Mouse (Mus musculus) hindbrain, embryonic 16.5 days (tissue): Measurements from ENCODE around the gene Nat8f1. TPM values are rescaled to one million over a fixed set of nuclear protein-coding genes. Genes with fewer than 3 reads are reported as not detected.
"Not testable (repeated sequence)": the region's sequence is repeated elsewhere in the genome, so short reads cannot be mapped to it uniquely, and the experiment has no call there.

Experiments used
- ATAC-seq: fragments of 200-750 bp; cut with Nextera tagmentation; 2 replicates; pipeline ENCODE4 v1.8.0; 2017; ENCODE audit warnings: moderate TSS enrichment, moderate library complexity
- H3K27ac ChIP-seq: fragments of 300-500 bp; sonication (generic); 2 replicates; pipeline ENCODE4 v1.5.1; 2014; ENCODE audit warnings: low read depth, mild to moderate bottlenecking, control low read depth, low read length, moderate library complexity
- H3K27me3 ChIP-seq: fragments of 300-500 bp; sonication (generic); replicated peaks from 2 replicates; pipeline ENCODE4 v1.6.1; 2014; ENCODE audit warnings: low read length; ENCODE audit not compliant: control insufficient read depth, insufficient read depth
- H3K36me3 ChIP-seq: fragments of 300-500 bp; sonication (generic); 2 replicates; pipeline ENCODE4 v1.6.1; 2014; ENCODE audit warnings: mild to moderate bottlenecking, low read length, moderate library complexity, mixed read lengths; ENCODE audit not compliant: control insufficient read depth, insufficient read depth
- H3K4me1 ChIP-seq: fragments of 300-500 bp; sonication (generic); 2 replicates; pipeline ENCODE4 v1.6.1; 2014; ENCODE audit warnings: low read depth, low read length; ENCODE audit not compliant: control insufficient read depth, insufficient read depth
- H3K4me2 ChIP-seq: fragments of 300-500 bp; sonication (generic); 2 replicates; pipeline ENCODE4 v1.6.1; 2014; ENCODE audit warnings: mild to moderate bottlenecking, low read length, control low read depth, moderate library complexity
- H3K4me3 ChIP-seq: fragments of 300-500 bp; sonication (generic); 2 replicates; pipeline ENCODE4 v1.5.1; 2014; ENCODE audit warnings: mild to moderate bottlenecking, low read length, control low read depth, moderate library complexity
- H3K9ac ChIP-seq: fragments of 300-500 bp; sonication (generic); 2 replicates; pipeline ENCODE4 v1.6.1; 2014; ENCODE audit warnings: low read depth, mild to moderate bottlenecking, control low read depth, low read length, moderate library complexity
- H3K9me3 ChIP-seq: fragments of 300-500 bp; sonication (generic); 2 replicates; pipeline ENCODE4 v1.6.1; 2014; ENCODE audit warnings: mild to moderate bottlenecking, low read length, moderate library complexity; ENCODE audit not compliant: control insufficient read depth
- WGBS: fragments of 180-500 bp; shearing (Covaris S2); extraction: QIAGEN DNeasy Blood & Tissue Kit; methylation state at CpG from one replicate; pipeline ENCODE4 v1.1.7; 2014; 5-methylcytosine and 5-hydroxymethylcytosine counted together
- polyA plus RNA-seq: library from polyadenylated mRNA; unstranded; fragments of >200 nt; fragmentation: Nextera tagmentation; extraction: Ambion mirVana; gene quantifications from 2 replicates; pipeline ENCODE4 v1.2.1, GENCODE M21; 2015

Nat8f1 gene
- 20.1 and 20.4 TPM in 2 replicates for polyA plus RNA-seq

DNA sequence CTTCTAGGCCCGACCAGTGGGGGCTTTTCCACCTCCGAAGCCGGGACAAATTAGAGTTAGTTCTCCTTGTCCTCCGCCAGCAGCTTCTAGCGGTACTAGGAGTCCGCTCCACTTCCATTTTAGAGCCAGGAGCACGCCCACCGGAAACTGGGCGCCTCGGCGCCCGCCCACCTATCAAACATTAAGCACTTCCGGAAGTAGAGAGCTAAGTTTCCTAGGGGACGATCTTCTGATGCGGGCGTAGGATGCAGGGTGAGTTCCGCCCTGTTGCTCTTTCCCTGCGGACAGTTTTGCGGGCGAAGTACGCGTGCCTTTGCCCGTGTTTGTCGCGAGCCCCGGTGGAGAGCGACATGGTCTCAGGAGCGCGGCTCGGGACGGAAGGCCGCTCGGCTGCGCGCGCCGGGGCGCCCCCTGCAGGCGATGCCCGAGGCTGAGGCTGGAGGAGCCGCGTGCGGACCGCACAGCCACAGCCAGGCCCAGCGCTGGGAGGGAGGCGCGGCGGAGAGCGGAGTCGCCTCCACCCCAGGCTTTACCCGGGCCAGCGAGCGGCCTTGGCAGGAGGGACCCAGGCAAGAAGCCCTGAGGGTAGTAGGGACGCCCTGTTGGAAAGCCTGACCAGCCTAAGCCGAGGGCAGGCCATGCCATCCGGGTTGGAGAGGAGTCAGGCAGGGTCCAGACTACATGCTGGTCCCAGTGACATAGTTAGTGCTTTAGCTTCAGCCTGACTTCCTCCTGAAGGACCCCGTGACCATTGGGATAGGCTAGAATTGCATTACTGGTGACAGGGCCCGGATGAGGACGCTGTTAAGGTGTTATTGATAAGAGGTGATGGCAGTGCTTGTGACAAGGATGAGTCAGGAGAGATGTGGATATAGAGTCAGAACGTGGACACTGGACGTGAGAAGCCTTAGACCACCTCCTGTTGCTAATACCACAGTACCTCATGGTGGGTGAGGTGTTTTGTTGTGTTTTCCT lies at the start of gene Nat8f1:
Gene Nat8f1, minus strand, starts transcription at position 149 of the 975 bp plus-strand sequence.
- not testable (repeated sequence) for H3K36me3 ChIP-seq, H3K27me3 ChIP-seq, H3K9me3 ChIP-seq
- peak; percentile 97 for ATAC-seq
- Histone ChIP-seq H3K4me2 (peak within 1 kb of the TSS; percentile 93), H3K9ac (peak within 1 kb of the TSS; percentile 79), H3K27ac (peak within 1 kb of the TSS; percentile 89), H3K4me1 (peaks cover 12% of the 10 kb centered on the region), H3K4me3 (peak within 1 kb of the TSS; percentile 72)
- WGBS, result under 1% methylated on average over 56 of the region's 61 CpGs

DNA sequence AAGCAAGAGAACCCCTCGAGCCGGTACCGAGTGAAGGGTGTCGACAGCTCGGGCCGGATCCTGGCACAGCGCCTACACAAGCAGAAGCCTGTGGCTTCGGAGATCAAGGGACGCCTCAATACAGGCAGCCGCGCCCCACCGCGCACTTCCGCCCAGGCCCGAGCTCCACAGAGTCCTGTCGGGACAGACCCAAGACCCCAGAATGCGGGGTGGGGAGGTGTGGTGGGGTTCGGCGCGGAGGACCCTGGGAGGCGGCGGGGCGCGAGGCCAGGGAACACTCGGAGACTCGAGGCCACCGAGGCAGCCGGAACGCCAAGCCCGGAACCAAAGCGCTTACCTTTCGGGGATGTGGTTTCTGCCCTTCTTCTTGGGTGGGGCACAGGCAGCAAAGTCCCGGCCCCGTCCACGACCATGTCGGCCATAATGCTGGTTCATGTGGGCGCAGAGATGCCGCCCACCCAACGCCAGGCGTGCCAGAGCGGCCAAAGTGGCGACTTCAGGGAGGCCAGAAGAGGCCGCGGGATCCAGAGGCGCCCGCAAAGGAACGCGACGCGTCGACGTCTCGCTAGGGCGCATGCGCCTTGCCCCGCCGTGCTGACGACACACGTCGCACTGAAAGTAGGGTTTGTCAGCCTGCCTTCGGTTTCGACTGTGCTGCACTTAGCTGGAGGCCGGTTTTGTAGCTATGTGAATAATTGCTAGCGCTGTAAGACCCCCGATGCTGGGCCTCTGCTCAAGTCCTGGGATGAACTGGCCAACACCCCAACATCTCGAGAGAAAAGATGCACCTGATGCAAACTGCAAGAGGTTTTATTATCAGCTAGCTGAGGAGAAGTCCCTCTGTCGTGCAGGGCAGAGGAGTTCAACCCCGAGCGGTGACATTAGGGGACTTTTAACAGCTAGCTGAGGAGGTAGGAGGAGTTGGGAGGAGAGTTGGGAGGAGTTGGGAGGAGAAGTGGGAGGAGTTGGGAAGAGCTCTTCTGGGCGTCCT lies 45.9 kb upstream of the Nat8f1 start, which contains the start of gene Dusp11:
Gene Dusp11, minus strand, starts transcription at position 567 of the 991 bp plus-strand sequence.
- Histone ChIP-seq H3K27ac (peak within 1 kb of the TSS; percentile 94), H3K27me3 (no peaks in the 10 kb centered on the region), H3K9ac (peak within 1 kb of the TSS; percentile 89), H3K9me3 (no peaks in the 10 kb centered on the region), H3K36me3 (peaks cover 3% of the 10 kb centered on the region; the same call in 1 of the 2 replicates), H3K4me1 (peaks cover 6% of the 10 kb centered on the region), H3K4me3 (peak within 1 kb of the TSS; percentile 82), H3K4me2 (peak within 1 kb of the TSS; percentile 67)
- WGBS, result under 1% methylated on average over 52 of the region's 70 CpGs
- ATAC-seq, result peak; percentile 99

GRCm38 (mm10) chr6:85957581-85957980 lies 42.1 kb upstream of the Nat8f1 start:
- 90% methylated on average over 3 of the region's 3 CpGs for WGBS
- Histone ChIP-seq H3K36me3 (peaks cover 18% of the 10 kb centered on the region), H3K9me3 (no peaks in the 10 kb centered on the region), H3K4me3 (no peak overlapping the region), H3K27ac (no peak overlapping the region), H3K27me3 (no peaks in the 10 kb centered on the region), H3K4me1 (peaks cover 6% of the 10 kb centered on the region), H3K9ac (no peak overlapping the region), H3K4me2 (no peak overlapping the region)
- ATAC-seq, result no peak

GRCm38 (mm10) chr6:85948549-85948948 lies 33.1 kb upstream of the Nat8f1 start:
- Histone ChIP-seq H3K9me3 (no peaks in the 10 kb centered on the region), H3K9ac (no peak overlapping the region), H3K27me3 (no peaks in the 10 kb centered on the region), H3K36me3 (peaks cover 70% of the 10 kb centered on the region), H3K27ac (no peak overlapping the region), H3K4me2 (no peak overlapping the region), H3K4me1 (no peaks in the 10 kb centered on the region), H3K4me3 (no peak overlapping the region)
- ATAC-seq, result no peak
- 79% methylated on average over 6 of the region's 6 CpGs for WGBS

GRCm38 (mm10) chr6:85942469-85942868 lies 27.0 kb upstream of the Nat8f1 start:
- 99% methylated on average over 3 of the region's 3 CpGs for WGBS
- peaks cover 38% of the 10 kb centered on the region for H3K36me3 ChIP-seq
- no peak overlapping the region for H3K4me3 ChIP-seq
- H3K9ac ChIP-seq, result no peak overlapping the region
- no peak overlapping the region for H3K27ac ChIP-seq
- H3K9me3 ChIP-seq, result no peaks in the 10 kb centered on the region
- H3K4me2 ChIP-seq, result no peak overlapping the region
- ATAC-seq, result no peak
- H3K27me3 ChIP-seq, result no peaks in the 10 kb centered on the region
- no peaks in the 10 kb centered on the region for H3K4me1 ChIP-seq

DNA sequence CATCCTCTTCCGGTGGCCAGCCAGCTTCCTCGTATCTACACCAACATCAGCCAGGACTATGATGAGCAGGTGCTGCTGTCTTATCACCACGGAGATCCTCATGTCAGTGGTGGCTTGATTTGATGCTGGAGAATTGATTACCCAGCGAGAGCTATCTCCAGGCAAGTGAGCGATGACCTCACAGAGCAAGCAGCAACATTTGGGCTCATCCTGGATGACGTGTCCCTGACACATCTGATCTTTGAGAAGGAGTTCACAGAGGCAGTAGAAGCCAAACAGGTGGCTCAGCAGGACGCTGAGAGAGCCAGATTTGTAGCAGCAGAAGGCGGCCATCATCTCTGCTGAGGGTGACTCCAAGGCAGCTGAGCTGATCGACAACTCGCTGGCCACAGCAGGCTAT lies 23.2 kb upstream of the Nat8f1 start:
- 85% methylated on average over 10 of the region's 10 CpGs for WGBS
- Histone ChIP-seq H3K9me3 (no peaks in the 10 kb centered on the region), H3K36me3 (peaks cover 7% of the 10 kb centered on the region), H3K4me3 (no peak overlapping the region), H3K27me3 (no peaks in the 10 kb centered on the region), H3K4me2 (no peak overlapping the region), H3K4me1 (0 out of 2 replicates have a peak, but pooled peaks cover 2% of the 10 kb centered on the region), H3K27ac (no peak overlapping the region), H3K9ac (no peak overlapping the region)
- no peak for ATAC-seq

- ATAC-seq, result peak; percentile 96
- 2% methylated on average over 35 of the region's 50 CpGs for WGBS
These were observed 21.3 kb upstream of the Nat8f1 start for GRCm38 (mm10) chr6:85936508-85937465.

DNA sequence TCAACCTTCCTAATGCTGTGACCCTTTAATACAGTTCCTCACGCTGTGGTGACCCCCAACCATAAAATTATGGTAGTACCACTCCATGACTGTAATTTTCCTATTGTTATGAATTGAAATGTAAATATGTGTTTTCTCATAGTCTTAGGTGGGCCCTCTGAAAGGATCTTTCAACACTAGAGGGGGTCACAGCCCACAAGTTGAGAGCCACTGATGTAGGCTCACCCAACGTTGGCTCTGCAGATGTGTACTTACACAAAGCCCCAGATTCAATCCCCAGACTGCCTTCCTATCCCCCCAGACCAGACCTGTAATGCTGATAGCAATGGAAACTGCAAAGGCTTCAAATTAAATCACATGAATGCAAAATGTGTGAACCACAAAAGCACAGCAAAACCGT lies 20.2 kb upstream of the Nat8f1 start:
- Histone ChIP-seq H3K4me2 (no peak overlapping the region), H3K36me3 (peaks cover 5% of the 10 kb centered on the region; the same call in 1 of the 2 replicates), H3K27me3 (no peaks in the 10 kb centered on the region), H3K27ac (no peak overlapping the region), H3K9me3 (no peaks in the 10 kb centered on the region), H3K9ac (no peak overlapping the region), H3K4me3 (no peak overlapping the region), H3K4me1 (0 out of 2 replicates have a peak, but pooled peaks cover 2% of the 10 kb centered on the region)
- no peak for ATAC-seq
- WGBS, result 68% methylated on average over 3 of the region's 3 CpGs

More at GRCm38 (mm10) chr6:85936508-85937465, 21.3 kb upstream of the Nat8f1 start:
- not testable (repeated sequence) for H3K4me1 ChIP-seq, H3K27me3 ChIP-seq, H3K9me3 ChIP-seq, H3K36me3 ChIP-seq
- peak overlapping the region; percentile 64 for H3K27ac ChIP-seq
- H3K9ac ChIP-seq, result peak overlapping the region; percentile 66
- peak overlapping the region; percentile 70 for H3K4me2 ChIP-seq
- H3K4me3 ChIP-seq, result peak overlapping the region; percentile 52
